Comparison of ENCODE assay signal across 8 mouse cellular contexts in genomic region chr7:24883896-24884692, GRCm38 (mm10). TPM values are rescaled to one million over a fixed set of nuclear protein-coding genes. Genes with fewer than 3 reads are reported as not detected.
DNase-seq lines count a peak whose midpoint lies in the region; ATAC-seq and TF ChIP-seq lines count a peak whose summit lies in the region.

Gene Rps19, plus strand, starts transcription at chr7:24884371.

- ATAC-seq in embryonic facial prominence, embryonic 15.5 days (ENCODE audit: insufficient number of reproducible peaks, low FRiP score, low TSS enrichment, low read depth): peak; percentile 95
- ATAC-seq in limb, embryonic 14.5 days (ENCODE audit: low FRiP score, low read depth): peak; percentile 93
- ATAC-seq in midbrain, postnatal 0 days (ENCODE audit: low FRiP score): peak; percentile 94

- H3K4me2 ChIP-seq in embryonic facial prominence, embryonic 15.5 days (replicated peaks): peak within 1 kb of the TSS; percentile 79
- H3K4me2 ChIP-seq in limb, embryonic 14.5 days (replicated peaks; ENCODE audit: low read depth, low read length, severe bottlenecking): peak within 1 kb of the TSS; percentile 65
- H3K4me2 ChIP-seq in midbrain, postnatal 0 days (ENCODE audit: low read depth, low read length, poor library complexity, severe bottlenecking): peak within 1 kb of the TSS; percentile 76

- H3K4me3 ChIP-seq in bone marrow, adult 2 months (replicated peaks; ENCODE audit: control insufficient read depth, low read depth, low read length): peak within 1 kb of the TSS; percentile 71
- peak within 1 kb of the TSS; percentile 99 for H3K4me3 ChIP-seq in embryonic facial prominence, embryonic 15.5 days (replicated peaks)
- peak within 1 kb of the TSS; percentile 100 for H3K4me3 ChIP-seq in limb, embryonic 14.5 days (replicated peaks; ENCODE audit: low read length)
- H3K4me3 ChIP-seq in midbrain, postnatal 0 days (ENCODE audit: low read depth, low read length): peak within 1 kb of the TSS; percentile 99

- no peaks in the 10 kb centered on the region for H3K9me3 ChIP-seq in embryonic facial prominence, embryonic 15.5 days (replicated peaks)
- no peaks in the 10 kb centered on the region for H3K9me3 ChIP-seq in limb, embryonic 14.5 days (ENCODE audit: control insufficient read depth, low read length)
- no peaks in the 10 kb centered on the region for H3K9me3 ChIP-seq in midbrain, postnatal 0 days (ENCODE audit: low read length)

- no peaks in the 10 kb centered on the region for H3K27me3 ChIP-seq in embryonic facial prominence, embryonic 15.5 days
- H3K27me3 ChIP-seq in limb, embryonic 14.5 days (ENCODE audit: control insufficient read depth, insufficient read depth, low read length): no peaks in the 10 kb centered on the region
- H3K27me3 ChIP-seq in midbrain, postnatal 0 days (ENCODE audit: insufficient read depth, low read length): no peaks in the 10 kb centered on the region

- WGBS in bone marrow, adult 2 months: under 1% methylated on average over 57 of the region's 57 CpGs
- under 1% methylated on average over 57 of the region's 57 CpGs for WGBS in embryonic facial prominence, embryonic 15.5 days
- under 1% methylated on average over 56 of the region's 57 CpGs for WGBS in limb, embryonic 14.5 days
- under 1% methylated on average over 57 of the region's 57 CpGs for WGBS in midbrain, postnatal 0 days

- TF ChIP-seq POLR2A in bone marrow, adult 2 months (IDR thresholded peaks at IDR 0.05; ENCODE audit: borderline replicate concordance, control insufficient read depth, low read depth, low read length): peak; percentile 87; the same call in 1 of the 2 replicates
- TF ChIP-seq POLR2A in limb, embryonic 14.5 days (IDR thresholded peaks at IDR 0.05; ENCODE audit: borderline replicate concordance, extremely low read depth, insufficient read depth, insufficient read length): peak; percentile 96

- peaks cover 35% of the 10 kb centered on the region for H3K36me3 ChIP-seq in embryonic facial prominence, embryonic 15.5 days
- H3K36me3 ChIP-seq in limb, embryonic 14.5 days (ENCODE audit: control insufficient read depth, insufficient read depth, low read length): peaks cover 38% of the 10 kb centered on the region
- peaks cover 22% of the 10 kb centered on the region for H3K36me3 ChIP-seq in midbrain, postnatal 0 days (ENCODE audit: insufficient read depth, low read length)

- peak; percentile 70 for TF ChIP-seq CTCF in bone marrow, adult 2 months (IDR thresholded peaks at IDR 0.05; ENCODE audit: control insufficient read depth, insufficient read depth, low read length)
- TF ChIP-seq CTCF in midbrain, postnatal 0 days (IDR thresholded peaks at IDR 0.05): peak; percentile 73

- DNase-seq in 416B (ENCODE audit: low read depth): peak; percentile 100
- DNase-seq in heart, adult 8-10 months (ENCODE audit: low spot score): peak; percentile 99
- DNase-seq in kidney, adult 9 months: peak; percentile 100
- peak; percentile 99 for DNase-seq in limb, embryonic 14.5 days (ENCODE audit: low spot score)
- peak; percentile 99 for DNase-seq in midbrain, postnatal 0 days (ENCODE audit: low spot score)
- DNase-seq in spleen, postnatal 14 days (ENCODE audit: low spot score in 2 of 2): peak; percentile 93 to 96

- H3K27ac ChIP-seq in bone marrow, adult 2 months (ENCODE audit: control insufficient read depth, insufficient read depth, low read depth, low read length, poor library complexity): peak within 1 kb of the TSS; percentile 87
- H3K27ac ChIP-seq in embryonic facial prominence, embryonic 15.5 days (replicated peaks): peak within 1 kb of the TSS; percentile 94
- H3K27ac ChIP-seq in limb, embryonic 14.5 days (replicated peaks; ENCODE audit: low read depth, low read length): peak within 1 kb of the TSS; percentile 88
- peak within 1 kb of the TSS; percentile 92 for H3K27ac ChIP-seq in midbrain, postnatal 0 days (ENCODE audit: low read depth, low read length)

- H3K4me1 ChIP-seq in bone marrow, adult 2 months (ENCODE audit: control insufficient read depth, insufficient read depth, low read length): no peaks in the 10 kb centered on the region
- peaks cover 28% of the 10 kb centered on the region for H3K4me1 ChIP-seq in embryonic facial prominence, embryonic 15.5 days
- peaks cover 16% of the 10 kb centered on the region for H3K4me1 ChIP-seq in limb, embryonic 14.5 days (ENCODE audit: control insufficient read depth, insufficient read depth, low read length)
- H3K4me1 ChIP-seq in midbrain, postnatal 0 days (ENCODE audit: insufficient read depth, low read length): peaks cover 9% of the 10 kb centered on the region

- peak within 1 kb of the TSS; percentile 100 for H3K9ac ChIP-seq in embryonic facial prominence, embryonic 15.5 days
- peak within 1 kb of the TSS; percentile 100 for H3K9ac ChIP-seq in limb, embryonic 14.5 days (ENCODE audit: low read depth, low read length, severe bottlenecking)
- H3K9ac ChIP-seq in midbrain, postnatal 0 days (replicated peaks; ENCODE audit: low read length, poor library complexity, severe bottlenecking): peak within 1 kb of the TSS; percentile 99

RNA-seq across cellular contexts. Expression of gene Rps19, which starts in this region (rescaled TPM):
- polyA plus RNA-seq in bone marrow, adult 2 months (2011; ENCODE audit: insufficient read depth, insufficient read length, low replicate concordance, missing spikeins): 866 and 1,228 TPM in 2 replicates
- 2,979 and 3,008 TPM in 2 replicates for polyA plus RNA-seq in embryonic facial prominence, embryonic 15.5 days (2015; fragmentation: Nextera tagmentation; extraction: Ambion mirVana)
- total RNA-seq in heart, adult 8-10 months (2022): 100 to 1,000 TPM; 468 to 567 (median 530) TPM
- 1,054 and 1,323 TPM in 2 replicates for polyA plus RNA-seq in limb, embryonic 14.5 days (2012; rRNA removed)
- 3,510 and 3,666 TPM in 2 replicates for polyA plus RNA-seq in limb, embryonic 14.5 days (2014; fragmentation: Nextera tagmentation; extraction: Ambion mirVana)
- total RNA-seq in midbrain, postnatal 0 days (2014; rRNA removed): 364 and 448 TPM in 2 replicates
- 1,202 and 1,286 TPM in 2 replicates for polyA plus RNA-seq in midbrain, postnatal 0 days (2015; fragmentation: Nextera tagmentation; extraction: Ambion mirVana)

Comparison
In these comparisons a context has a peak if more than half of its experiments do, and no peak if none do; other contexts are left out.
1. Peak in every context shown above with its lines: DNase-seq, ATAC-seq, H3K4me3 ChIP-seq and H3K27ac ChIP-seq.